Mouse (Mus musculus): Measurements from ENCODE around the gene Ccdc3.

DNA sequence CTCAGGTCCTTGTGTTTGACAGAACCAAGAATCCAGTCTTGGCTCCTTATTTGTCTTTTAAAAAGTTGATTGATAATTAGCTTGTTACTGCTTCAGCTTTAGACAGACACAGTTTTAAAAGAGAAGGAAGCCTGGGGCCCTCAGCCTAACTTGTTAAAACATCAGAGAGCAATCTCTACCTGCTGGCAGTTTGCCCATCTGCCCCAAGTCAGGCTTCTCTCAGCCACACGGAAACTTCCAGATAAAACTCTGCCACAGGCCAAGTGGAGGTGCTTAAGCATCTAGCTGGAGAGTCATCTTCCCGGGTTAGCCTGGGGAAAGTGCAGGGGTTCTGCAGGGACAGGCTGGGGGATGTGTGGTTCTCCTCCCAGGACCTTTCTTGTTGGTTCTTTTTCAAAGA lies 85.0 kb downstream of the Ccdc3 start:
- no peak for TF ChIP-seq CTCF (IDR thresholded peaks at IDR 0.05; ENCODE audit: low read depth, low read length)
- TF ChIP-seq POLR2A (IDR thresholded peaks at IDR 0.05; ENCODE audit: borderline replicate concordance, low read depth, low read length), result no peak

Data from bone marrow macrophage, adult 2 months (primary cell).